Mouse (Mus musculus) heart, embryonic 15.5 days (tissue): ENCODE measurements around the gene Tgfb2. TPM values are rescaled to one million over a fixed set of nuclear protein-coding genes. Genes with fewer than 3 reads are reported as not detected.

ENCODE experiments used
- ATAC-seq: fragments of 200-750 bp; cut with Nextera tagmentation; replicated peaks from 2 replicates; pipeline ENCODE4 v1.8.0; 2017; ENCODE audit warnings: low read depth, moderate TSS enrichment; ENCODE audit not compliant: insufficient number of reproducible peaks, insufficient read depth, low FRiP score
- H3K27ac ChIP-seq: fragments of 300-500 bp; sonication (generic); 2 replicates; pipeline ENCODE4 v1.5.1; 2015; ENCODE audit warnings: mild to moderate bottlenecking, inconsistent platforms
- H3K27me3 ChIP-seq: fragments of 300-500 bp; sonication (generic); 2 replicates; pipeline ENCODE4 v1.6.1; 2015; ENCODE audit warnings: inconsistent platforms
- H3K36me3 ChIP-seq: fragments of 300-500 bp; sonication (generic); 2 replicates; pipeline ENCODE4 v1.6.1; 2015; ENCODE audit warnings: mild to moderate bottlenecking, inconsistent platforms
- H3K4me1 ChIP-seq: fragments of 300-500 bp; sonication (generic); replicated peaks from 2 replicates; pipeline ENCODE4 v1.6.1; 2015; ENCODE audit warnings: inconsistent platforms
- H3K4me2 ChIP-seq: fragments of 300-500 bp; sonication (generic); 2 replicates; pipeline ENCODE4 v1.6.1; 2015; ENCODE audit warnings: inconsistent platforms, mild to moderate bottlenecking, moderate library complexity
- H3K4me3 ChIP-seq: fragments of 300-500 bp; sonication (generic); 2 replicates; pipeline ENCODE4 v1.5.1; 2015; ENCODE audit warnings: mild to moderate bottlenecking, inconsistent platforms
- H3K9ac ChIP-seq: fragments of 300-500 bp; sonication (generic); 2 replicates; pipeline ENCODE4 v1.6.1; 2015; ENCODE audit warnings: mild to moderate bottlenecking, inconsistent platforms
- H3K9me3 ChIP-seq: fragments of 300-500 bp; sonication (generic); replicated peaks from 2 replicates; pipeline ENCODE4 v1.6.1; 2016; ENCODE audit warnings: inconsistent platforms
- WGBS: fragments of 180-500 bp; shearing (Covaris S2); methylation state at CpG from one replicate; pipeline ENCODE4 v1.1.7; 2015; ENCODE audit warnings: mixed read lengths; 5-methylcytosine and 5-hydroxymethylcytosine counted together
- polyA plus RNA-seq: library from polyadenylated mRNA; unstranded; fragments of >200 nt; fragmentation: Nextera tagmentation; extraction: Ambion mirVana; gene quantifications from 2 replicates; pipeline ENCODE4 v1.2.1, GENCODE M21; 2015

Tgfb2 gene
- polyA plus RNA-seq, 1 experiment from 2014 or later: 43.7 TPM

GRCm38 (mm10) chr1:186701206-186701905 lies 4.4 kb downstream of the Tgfb2 start:
- no peaks in the 10 kb centered on the region for H3K9me3 ChIP-seq
- H3K36me3 ChIP-seq: no peaks in the 10 kb centered on the region
- H3K4me2 ChIP-seq: peak overlapping the region; percentile 50
- no peak for ATAC-seq
- peaks cover 24% of the 10 kb centered on the region for H3K4me1 ChIP-seq
- no peaks in the 10 kb centered on the region for H3K27me3 ChIP-seq
- H3K27ac ChIP-seq: peak overlapping the region; percentile 81
- WGBS: 44% methylated on average over 8 of the region's 8 CpGs
- H3K4me3 ChIP-seq: peak overlapping the region; percentile 25
- no peak overlapping the region for H3K9ac ChIP-seq

GRCm38 (mm10) chr1:186700496-186700895 lies 5.3 kb downstream of the Tgfb2 start:
- Histone ChIP-seq H3K4me2 (0 out of 2 replicates have a peak overlapping the region, but pooled peaks have one; percentile 4), H3K27ac (no peak overlapping the region)
- WGBS: 82% methylated on average over 3 of the region's 3 CpGs

DNA sequence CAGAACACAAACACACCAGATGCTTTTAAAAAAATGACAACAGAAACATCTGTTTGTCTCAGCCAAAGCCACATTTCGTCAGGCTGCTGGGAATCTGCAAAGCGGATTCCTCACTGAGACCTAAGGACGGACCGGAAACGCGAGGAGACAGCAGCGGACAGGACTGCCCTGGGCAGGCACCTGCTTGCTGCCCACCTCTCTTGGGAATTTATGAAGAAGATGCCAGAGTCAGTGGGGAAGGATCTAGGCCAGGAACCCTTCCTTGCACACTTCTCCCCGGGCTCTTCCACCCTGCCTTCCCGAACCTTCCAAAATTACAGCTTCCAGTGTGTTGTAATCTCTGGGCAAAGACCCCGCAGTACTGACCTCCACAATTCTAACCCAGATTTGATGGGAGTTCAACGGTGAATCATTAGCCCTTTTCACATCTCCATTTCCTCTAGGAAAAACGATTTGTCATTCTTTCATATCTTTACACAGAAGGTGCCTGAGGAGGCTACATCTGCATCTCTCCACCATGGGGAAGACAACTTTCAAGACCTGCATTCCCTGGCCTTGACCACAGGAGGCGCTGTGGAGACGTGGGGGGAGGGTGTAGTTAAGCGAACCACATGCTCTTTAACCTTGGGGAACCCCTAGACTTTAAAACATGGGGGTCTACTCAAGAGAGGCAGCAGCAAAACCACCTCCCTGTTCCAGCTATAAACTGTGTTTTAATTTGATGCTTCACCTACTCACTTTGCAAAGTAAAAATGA lies 7.0 kb downstream of the Tgfb2 start:
- no peak for ATAC-seq
- Histone ChIP-seq H3K27me3 (no peaks in the 10 kb centered on the region), H3K9ac (no peak overlapping the region), H3K27ac (no peak overlapping the region), H3K4me3 (no peak overlapping the region), H3K4me1 (peaks cover 36% of the 10 kb centered on the region), H3K9me3 (no peaks in the 10 kb centered on the region), H3K36me3 (no peaks in the 10 kb centered on the region; the same call in 1 of the 2 replicates), H3K4me2 (no peak overlapping the region)
- 76% methylated on average over 15 of the region's 15 CpGs for WGBS

More at GRCm38 (mm10) chr1:186700496-186700895, 5.3 kb downstream of the Tgfb2 start:
- no peak overlapping the region for H3K4me3 ChIP-seq
- no peak for ATAC-seq
- H3K27me3 ChIP-seq: no peaks in the 10 kb centered on the region
- no peaks in the 10 kb centered on the region for H3K9me3 ChIP-seq
- H3K36me3 ChIP-seq: no peaks in the 10 kb centered on the region
- no peak overlapping the region for H3K9ac ChIP-seq
- peaks cover 29% of the 10 kb centered on the region for H3K4me1 ChIP-seq

DNA sequence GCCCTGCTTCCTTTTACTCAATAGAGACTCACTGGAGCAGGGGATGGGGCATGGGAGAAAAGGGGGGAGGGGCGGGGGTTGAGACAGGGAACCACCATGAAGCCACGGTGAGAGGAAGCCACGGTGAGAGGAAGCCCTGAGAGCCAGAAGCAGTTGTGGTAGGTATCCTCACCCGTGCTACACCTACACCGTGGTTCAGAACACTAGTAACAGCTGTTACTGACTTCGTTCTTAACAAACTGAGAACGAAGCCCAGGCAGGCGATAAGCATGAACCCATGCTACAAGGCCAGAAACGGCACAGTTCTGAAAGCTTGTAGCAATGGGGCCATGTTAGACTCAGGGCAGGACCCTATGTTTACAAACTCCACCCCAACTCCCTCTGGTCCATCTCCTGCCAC lies 9.6 kb downstream of the Tgfb2 start:
- Histone ChIP-seq H3K27me3 (no peaks in the 10 kb centered on the region), H3K36me3 (no peaks in the 10 kb centered on the region; the same call in 1 of the 2 replicates), H3K4me3 (no peak overlapping the region), H3K4me2 (no peak overlapping the region), H3K9ac (no peak overlapping the region), H3K27ac (peak overlapping the region; percentile 62), H3K4me1 (peaks cover 32% of the 10 kb centered on the region), H3K9me3 (no peaks in the 10 kb centered on the region)
- ATAC-seq: no peak
- WGBS: 78% methylated on average over 9 of the region's 9 CpGs

DNA sequence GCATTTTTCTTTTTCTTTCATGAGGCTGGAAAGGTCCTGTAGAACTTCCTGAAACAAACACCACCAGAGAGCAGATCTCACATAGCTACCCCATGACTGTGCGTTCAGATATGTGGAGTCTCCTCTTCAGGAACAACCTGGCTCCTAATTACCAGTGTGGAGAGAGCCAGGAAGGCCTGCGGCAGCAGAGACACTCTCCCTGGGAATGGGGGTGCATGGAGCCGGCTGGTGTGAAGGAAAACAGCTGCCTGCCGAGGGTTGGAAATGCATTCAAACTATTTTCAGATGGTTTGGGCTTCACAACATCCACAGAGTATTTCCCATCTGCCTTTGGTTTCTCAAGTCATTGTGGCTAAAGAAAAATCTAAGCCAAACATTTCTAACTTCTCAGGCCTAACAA lies 10.4 kb downstream of the Tgfb2 start:
- H3K27ac ChIP-seq: peak overlapping the region; percentile 62
- ATAC-seq: no peak
- no peak overlapping the region for H3K4me3 ChIP-seq
- no peaks in the 10 kb centered on the region; the same call in 1 of the 2 replicates for H3K36me3 ChIP-seq
- H3K27me3 ChIP-seq: no peaks in the 10 kb centered on the region
- no peak overlapping the region for H3K4me2 ChIP-seq
- peaks cover 26% of the 10 kb centered on the region for H3K4me1 ChIP-seq
- H3K9me3 ChIP-seq: no peaks in the 10 kb centered on the region
- 25% methylated on average over 4 of the region's 4 CpGs for WGBS
- no peak overlapping the region for H3K9ac ChIP-seq

GRCm38 (mm10) chr1:186692370-186692769 lies 13.4 kb downstream of the Tgfb2 start:
- no peak overlapping the region for H3K4me2 ChIP-seq
- no peaks in the 10 kb centered on the region for H3K9me3 ChIP-seq
- no peak for ATAC-seq
- no peak overlapping the region for H3K4me3 ChIP-seq
- peaks cover 28% of the 10 kb centered on the region for H3K4me1 ChIP-seq
- no peaks in the 10 kb centered on the region; the same call in 1 of the 2 replicates for H3K36me3 ChIP-seq
- 79% methylated on average over 4 of the region's 4 CpGs for WGBS
- H3K9ac ChIP-seq: no peak overlapping the region
- H3K27me3 ChIP-seq: no peaks in the 10 kb centered on the region
- H3K27ac ChIP-seq: no peak overlapping the region

GRCm38 (mm10) chr1:186691708-186692107 lies 14.1 kb downstream of the Tgfb2 start:
- H3K9me3 ChIP-seq: no peaks in the 10 kb centered on the region
- H3K4me2 ChIP-seq: no peak overlapping the region
- ATAC-seq: no peak
- 82% methylated on average over 9 of the region's 9 CpGs for WGBS
- H3K9ac ChIP-seq: no peak overlapping the region
- peaks cover 32% of the 10 kb centered on the region for H3K4me1 ChIP-seq
- no peaks in the 10 kb centered on the region; the same call in 1 of the 2 replicates for H3K36me3 ChIP-seq
- H3K4me3 ChIP-seq: no peak overlapping the region
- H3K27me3 ChIP-seq: no peaks in the 10 kb centered on the region
- H3K27ac ChIP-seq: no peak overlapping the region

DNA sequence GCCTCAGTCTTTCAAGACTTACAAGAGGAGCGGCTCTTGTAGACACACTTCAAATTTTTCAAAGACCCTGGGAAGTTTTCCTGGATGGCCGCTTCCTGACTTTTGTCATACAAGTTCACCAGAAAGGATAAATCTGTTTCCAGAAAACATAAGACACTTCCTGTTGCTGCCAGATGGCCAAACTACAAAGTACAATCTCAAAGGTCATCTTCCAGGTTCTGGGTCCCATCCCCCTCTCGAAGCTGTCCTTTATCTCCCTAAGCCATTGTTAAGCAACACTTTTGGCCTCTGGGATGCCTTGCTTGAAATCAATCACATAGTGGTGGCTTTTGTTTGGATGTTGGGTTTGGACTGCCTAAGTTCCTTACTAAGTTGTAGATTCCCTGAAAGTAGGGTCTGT lies 21.7 kb downstream of the Tgfb2 start:
- H3K4me3 ChIP-seq: no peak overlapping the region
- no peak for ATAC-seq
- H3K4me2 ChIP-seq: no peak overlapping the region
- no peak overlapping the region for H3K27ac ChIP-seq
- H3K9me3 ChIP-seq: no peaks in the 10 kb centered on the region
- no peak overlapping the region for H3K9ac ChIP-seq
- 77% methylated on average over 3 of the region's 3 CpGs for WGBS
- peaks cover 44% of the 10 kb centered on the region for H3K4me1 ChIP-seq
- no peaks in the 10 kb centered on the region for H3K27me3 ChIP-seq
- H3K36me3 ChIP-seq: no peaks in the 10 kb centered on the region

DNA sequence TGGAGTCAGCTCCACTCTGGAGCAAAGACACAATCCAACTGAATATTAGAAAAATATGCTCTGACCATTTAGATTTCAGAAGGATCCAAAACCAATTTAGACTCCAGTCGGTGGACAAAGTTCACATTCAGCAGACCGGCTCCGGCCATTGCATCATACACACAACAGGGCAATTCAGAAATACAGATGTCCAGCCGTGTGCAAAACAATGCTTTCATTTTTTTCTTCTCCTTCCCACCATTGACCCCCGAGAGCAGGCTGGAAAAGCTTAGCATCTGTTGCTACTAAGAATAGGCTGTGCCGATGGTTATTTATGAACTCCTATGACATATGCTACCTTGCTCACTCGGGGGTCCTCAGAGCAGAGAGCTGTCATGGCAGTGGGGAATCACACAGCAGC lies 23.2 kb downstream of the Tgfb2 start:
- Histone ChIP-seq H3K4me2 (peak overlapping the region; percentile 29), H3K27me3 (no peaks in the 10 kb centered on the region), H3K9me3 (no peaks in the 10 kb centered on the region), H3K36me3 (no peaks in the 10 kb centered on the region), H3K4me1 (peaks cover 51% of the 10 kb centered on the region), H3K27ac (peak overlapping the region; percentile 30; the same call in 1 of the 2 replicates), H3K4me3 (no peak overlapping the region), H3K9ac (no peak overlapping the region)
- WGBS: 33% methylated on average over 7 of the region's 7 CpGs
- no peak for ATAC-seq

- no peaks in the 10 kb centered on the region for H3K36me3 ChIP-seq
- peaks cover 44% of the 10 kb centered on the region for H3K4me1 ChIP-seq
- H3K4me2 ChIP-seq: no peak overlapping the region
- no peak overlapping the region for H3K27ac ChIP-seq
- H3K27me3 ChIP-seq: no peaks in the 10 kb centered on the region
- H3K4me3 ChIP-seq: no peak overlapping the region
- no peak for ATAC-seq
- no peak overlapping the region for H3K9ac ChIP-seq
- WGBS: 81% methylated on average over 12 of the region's 12 CpGs
- no peaks in the 10 kb centered on the region for H3K9me3 ChIP-seq
These were observed 28.2 kb downstream of the Tgfb2 start for GRCm38 (mm10) chr1:186677614-186678013.

GRCm38 (mm10) chr1:186676199-186676598 lies 29.6 kb downstream of the Tgfb2 start:
- peaks cover 37% of the 10 kb centered on the region for H3K4me1 ChIP-seq
- WGBS: 67% methylated on average over 5 of the region's 5 CpGs
- no peaks in the 10 kb centered on the region for H3K36me3 ChIP-seq
- H3K4me3 ChIP-seq: no peak overlapping the region
- no peak overlapping the region for H3K9ac ChIP-seq
- no peaks in the 10 kb centered on the region for H3K9me3 ChIP-seq
- H3K4me2 ChIP-seq: no peak overlapping the region
- H3K27me3 ChIP-seq: no peaks in the 10 kb centered on the region
- no peak for ATAC-seq
- no peak overlapping the region for H3K27ac ChIP-seq
